Mouse (Mus musculus) ES-E14 (cell line): ENCODE results near the gene Gm21887.
"Not testable (repeated sequence)": the region's sequence is repeated elsewhere in the genome, so short reads cannot be mapped to it uniquely, and the experiment has no call there.

Source experiments
- CHD2 ChIP-seq: IDR thresholded peaks from 2 replicates; pipeline ENCODE4 v1.6.1; 2014; ENCODE audit warnings: mild to moderate bottlenecking, low read depth, low read length, inconsistent platforms
- HCFC1 ChIP-seq: IDR thresholded peaks from 2 replicates; pipeline ENCODE4 v1.6.1; 2012; ENCODE audit warnings: low read length, inconsistent platforms, borderline replicate concordance; ENCODE audit not compliant: insufficient read depth
- MAFK ChIP-seq: IDR thresholded peaks from 2 replicates; pipeline ENCODE4 v1.6.1; 2014; ENCODE audit warnings: mild to moderate bottlenecking, low read depth, low read length, inconsistent platforms; ENCODE audit not compliant: insufficient read depth
- ZC3H11A ChIP-seq: IDR thresholded peaks from 2 replicates; pipeline ENCODE4 v1.6.1; 2012; ENCODE audit warnings: low read depth, mild to moderate bottlenecking, inconsistent platforms, low read length, borderline replicate concordance
- ZNF384 ChIP-seq: IDR thresholded peaks from 2 replicates; pipeline ENCODE4 v1.6.1; 2012; ENCODE audit warnings: low read depth, low read length, inconsistent platforms

GRCm38 (mm10) chrX:169989219-169989595 is 20.3 kb upstream of the Gm21887 start:
- not testable (repeated sequence) for TF ChIP-seq MAFK, ZNF384, HCFC1, CHD2, ZC3H11A
